Mouse (Mus musculus) CH12.LX (cell line): ENCODE measurements around the gene Epb41l1.

Experiments used
- EP300 ChIP-seq: IDR thresholded peaks from 2 replicates; pipeline ENCODE4 v1.6.1; 2011; ENCODE audit warnings: low read length, improper control_type of control experiment
- ETS1 ChIP-seq: conservative IDR thresholded peaks from 2 replicates; pipeline ENCODE4 v1.6.1; 2012; ENCODE audit warnings: low read depth, mild to moderate bottlenecking, inconsistent platforms, low read length, improper control_type of control experiment, moderate library complexity
- JUND ChIP-seq: conservative IDR thresholded peaks from 2 replicates; pipeline ENCODE4 v1.6.1; 2011; ENCODE audit warnings: low read depth, low read length, improper control_type of control experiment
- SIN3A ChIP-seq: IDR thresholded peaks from 2 replicates; pipeline ENCODE4 v1.6.1; 2012; ENCODE audit warnings: low read length, improper control_type of control experiment, inconsistent platforms
- USF2 ChIP-seq: conservative IDR thresholded peaks from 2 replicates; pipeline ENCODE4 v1.6.1; 2011; ENCODE audit warnings: low read depth, low read length, improper control_type of control experiment

DNA sequence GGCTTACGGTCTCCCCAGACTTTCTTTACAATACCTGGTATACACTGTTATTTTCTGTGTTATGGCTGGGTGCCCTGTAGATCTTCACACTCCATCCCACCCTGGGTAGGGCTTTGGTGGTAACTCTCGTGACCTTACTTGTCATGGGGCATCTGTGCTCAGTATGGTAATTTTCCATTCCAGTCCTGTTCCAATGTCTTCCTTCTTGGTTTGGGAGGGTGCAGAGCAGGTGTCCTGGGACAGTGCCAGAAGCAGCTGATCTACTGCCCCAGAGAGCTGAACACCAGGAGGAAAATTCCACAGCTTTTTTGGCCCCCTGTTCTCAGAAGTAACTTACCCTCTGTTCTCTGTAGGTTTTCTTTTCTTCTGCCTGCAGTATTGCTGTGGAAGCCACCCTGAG lies 145.8 kb downstream of the Epb41l1 start:
- TF ChIP-seq USF2 (no peak), EP300 (no peak), JUND (no peak), ETS1 (no peak), SIN3A (no peak)
